Mouse (Mus musculus) C3H10T1/2 (cell line): ENCODE results near the gene Jade3. TPM values are rescaled to one million over a fixed set of nuclear protein-coding genes. Genes with fewer than 3 reads are reported as not detected.

Experiments used
- polyA plus RNA-seq, 2 experiments: library from polyadenylated mRNA; unstranded; fragments of >200 nt; fragmentation: generic; extraction: Trizol; gene quantifications; one replicate each; pipeline ENCODE4 v1.2.1; 2012; ENCODE audit warnings: missing spikeins in 2 of 2

The Jade3 gene
- under 1 TPM; 0.13 to 0.51 TPM for polyA plus RNA-seq

GRCm38 (mm10) chrX:20425140-20425838 lies at the start of gene Jade3:
Jade3 (plus strand) TSS chrX:20425688.

DNA sequence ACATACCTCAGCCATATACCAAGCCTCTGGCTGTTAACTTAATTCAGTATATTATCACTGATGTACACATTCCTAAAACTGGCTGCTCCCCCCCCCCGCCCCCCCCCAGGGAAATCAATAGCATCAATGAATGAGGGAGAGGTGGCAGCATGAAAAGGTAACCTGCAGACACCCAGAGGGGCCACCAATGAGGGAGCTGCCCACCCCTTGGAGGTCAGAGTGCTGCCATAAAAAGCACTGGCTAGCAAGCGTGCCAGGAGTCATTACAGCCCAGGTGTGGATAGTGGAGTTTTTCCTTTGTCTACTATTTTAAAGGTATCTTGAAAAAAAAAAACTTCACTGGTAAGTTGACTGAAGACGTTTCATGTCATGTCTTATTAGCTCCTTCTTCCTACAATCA lies 124.0 kb downstream of the Jade3 start, which contains the start of gene Rgn:
Gene Rgn (plus strand): TSS at position 256 of the 400 bp plus-strand sequence.

Other genes with a start within 250 kb of the Jade3 start
- not detected for gene Slc9a7, start 133.9 kb upstream of the Jade3 start, polyA plus RNA-seq
- 1 to 10 TPM in 1 of 2 experiments, under 1 TPM in 1; 0.12 to 1.5 TPM for gene Rp2, start 61.2 kb upstream of the Jade3 start, polyA plus RNA-seq
- gene Rgn, start 124.1 kb downstream of the Jade3 start, polyA plus RNA-seq: under 1 TPM in 1 of 2 experiments, not detected in 1; 0.04 TPM
- gene Rbm10, start 191.8 kb downstream of the Jade3 start, polyA plus RNA-seq: 10 to 100 TPM; 25.1 to 34.5 TPM
- gene Ndufb11, start 191.9 kb downstream of the Jade3 start, polyA plus RNA-seq: 100 to 1,000 TPM; 439 to 488 TPM
- gene Uba1, start 232.6 kb downstream of the Jade3 start, polyA plus RNA-seq: 100 to 1,000 TPM; 309 to 428 TPM